Mouse (Mus musculus): Measurements from ENCODE around the gene Myo9a. TPM values are rescaled to one million over a fixed set of nuclear protein-coding genes. Genes with fewer than 3 reads are reported as not detected.

The Myo9a gene
- 0.10 and 0.49 TPM in 2 replicates for polyA plus RNA-seq (2012; ENCODE audit: insufficient read depth, low replicate concordance)

DNA sequence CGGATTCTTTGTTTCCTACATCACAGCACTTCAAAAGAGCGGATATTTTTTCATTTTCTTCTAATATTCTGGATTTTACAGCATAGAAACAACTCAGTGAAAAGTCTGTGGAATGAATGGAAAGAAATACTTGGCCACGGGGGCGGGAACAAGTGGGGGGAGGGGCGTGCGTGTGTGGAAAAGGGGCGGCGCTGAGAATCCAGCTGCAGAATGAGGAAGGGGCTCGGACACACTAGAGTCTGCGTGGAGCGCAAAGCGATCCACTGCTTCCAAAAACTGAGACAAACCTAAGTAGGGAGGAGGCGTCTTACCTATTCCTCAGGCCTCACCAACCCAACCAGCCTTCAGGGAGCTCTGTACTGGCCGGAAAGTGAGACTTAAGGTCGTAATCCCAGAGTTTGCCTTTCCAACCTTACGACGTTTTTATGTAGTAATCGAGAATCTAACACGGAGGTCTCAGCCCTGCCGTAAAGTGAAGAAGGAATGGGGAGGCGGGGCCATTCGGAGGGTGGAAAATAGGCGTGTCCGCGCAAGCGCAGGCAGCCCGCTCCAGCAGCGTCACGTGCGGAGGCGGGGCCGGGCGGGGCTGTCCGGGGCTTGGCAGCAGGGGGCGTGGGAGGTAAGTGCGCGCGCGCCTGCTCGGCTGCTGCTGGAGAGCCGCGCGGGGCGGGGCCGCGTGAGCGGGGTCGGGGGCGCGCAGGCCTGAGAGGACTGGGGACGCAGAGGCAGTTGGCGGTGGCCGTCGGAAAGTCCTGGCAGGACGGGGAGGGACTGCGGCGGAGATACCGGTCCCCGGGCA lies at the start of gene Myo9a, which contains the start of gene Senp8:
Gene Myo9a, plus strand, starts transcription at position 630 of the 799 bp plus-strand sequence.
Gene Senp8, minus strand, starts transcription at position 444 of the 799 bp plus-strand sequence.
- H3K4me3 ChIP-seq (replicated peaks): peak within 1 kb of the TSS; percentile 97
- peaks cover 21% of the 10 kb centered on the region for H3K4me1 ChIP-seq
- H3K27me3 ChIP-seq (replicated peaks): no peaks in the 10 kb centered on the region
- H3K9me3 ChIP-seq: no peaks in the 10 kb centered on the region
- no peaks in the 10 kb centered on the region for H3K36me3 ChIP-seq (replicated peaks; ENCODE audit: low read length)
- TF ChIP-seq GATA1 (IDR thresholded peaks at IDR 0.05; ENCODE audit: borderline replicate concordance, low read length) (no peak), FLI1 (IDR thresholded peaks at IDR 0.05; ENCODE audit: low read length) (no peak)

DNA sequence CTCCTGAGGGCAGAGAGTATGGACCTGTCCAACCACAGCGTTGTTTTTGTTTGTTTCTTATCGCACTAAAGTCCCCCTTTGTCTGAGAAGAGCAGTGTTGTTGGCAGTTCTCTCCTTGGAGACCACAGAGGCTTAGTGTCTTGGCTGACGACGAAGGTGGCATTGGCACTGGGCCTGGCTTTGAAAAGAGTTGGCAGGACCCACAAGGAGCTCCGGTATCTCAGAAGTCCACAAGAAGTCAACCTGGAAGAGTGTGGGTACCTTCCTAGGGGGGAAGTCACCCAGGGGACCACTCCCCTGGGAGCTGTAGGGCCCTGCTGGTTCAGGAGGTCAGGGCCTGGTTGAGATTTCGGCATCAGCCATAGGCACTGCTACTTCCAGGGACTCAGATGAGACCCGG lies 49.6 kb upstream of the Myo9a start:
- TF ChIP-seq GATA1 (IDR thresholded peaks at IDR 0.05; ENCODE audit: borderline replicate concordance, low read length) (no peak), FLI1 (IDR thresholded peaks at IDR 0.05; ENCODE audit: low read length) (no peak)
- H3K4me1 ChIP-seq: peaks cover 19% of the 10 kb centered on the region
- no peaks in the 10 kb centered on the region for H3K36me3 ChIP-seq (replicated peaks; ENCODE audit: low read length)
- H3K27me3 ChIP-seq (replicated peaks): peaks cover 36% of the 10 kb centered on the region
- H3K4me3 ChIP-seq (replicated peaks): no peak overlapping the region
- H3K9me3 ChIP-seq: no peaks in the 10 kb centered on the region

DNA sequence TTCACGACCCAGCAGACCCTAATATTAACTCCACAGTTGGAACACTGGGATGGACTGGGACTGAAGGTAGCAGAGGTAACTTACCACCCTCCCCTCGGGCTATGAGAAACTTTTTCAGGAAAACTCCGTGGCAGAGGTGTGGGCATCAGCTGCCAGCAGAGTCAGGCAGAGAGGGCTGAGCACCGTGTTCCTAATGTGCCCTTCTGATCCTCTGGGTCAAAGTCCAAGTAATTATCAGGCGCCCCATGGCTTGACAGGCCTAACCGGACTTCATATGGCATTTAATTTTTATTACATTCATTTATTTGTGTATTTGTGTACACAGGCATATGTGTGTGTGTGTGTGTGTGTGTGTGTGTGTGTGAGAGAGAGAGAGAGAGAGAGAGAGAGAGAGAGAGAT lies 47.6 kb upstream of the Myo9a start:
- H3K4me3 ChIP-seq (replicated peaks): no peak overlapping the region
- peaks cover 19% of the 10 kb centered on the region for H3K4me1 ChIP-seq
- peaks cover 36% of the 10 kb centered on the region for H3K27me3 ChIP-seq (replicated peaks)
- H3K36me3 ChIP-seq (replicated peaks; ENCODE audit: low read length): no peaks in the 10 kb centered on the region
- no peaks in the 10 kb centered on the region for H3K9me3 ChIP-seq
- TF ChIP-seq FLI1 (IDR thresholded peaks at IDR 0.05; ENCODE audit: low read length): no peak
- no peak for TF ChIP-seq GATA1 (IDR thresholded peaks at IDR 0.05; ENCODE audit: borderline replicate concordance, low read length)

DNA sequence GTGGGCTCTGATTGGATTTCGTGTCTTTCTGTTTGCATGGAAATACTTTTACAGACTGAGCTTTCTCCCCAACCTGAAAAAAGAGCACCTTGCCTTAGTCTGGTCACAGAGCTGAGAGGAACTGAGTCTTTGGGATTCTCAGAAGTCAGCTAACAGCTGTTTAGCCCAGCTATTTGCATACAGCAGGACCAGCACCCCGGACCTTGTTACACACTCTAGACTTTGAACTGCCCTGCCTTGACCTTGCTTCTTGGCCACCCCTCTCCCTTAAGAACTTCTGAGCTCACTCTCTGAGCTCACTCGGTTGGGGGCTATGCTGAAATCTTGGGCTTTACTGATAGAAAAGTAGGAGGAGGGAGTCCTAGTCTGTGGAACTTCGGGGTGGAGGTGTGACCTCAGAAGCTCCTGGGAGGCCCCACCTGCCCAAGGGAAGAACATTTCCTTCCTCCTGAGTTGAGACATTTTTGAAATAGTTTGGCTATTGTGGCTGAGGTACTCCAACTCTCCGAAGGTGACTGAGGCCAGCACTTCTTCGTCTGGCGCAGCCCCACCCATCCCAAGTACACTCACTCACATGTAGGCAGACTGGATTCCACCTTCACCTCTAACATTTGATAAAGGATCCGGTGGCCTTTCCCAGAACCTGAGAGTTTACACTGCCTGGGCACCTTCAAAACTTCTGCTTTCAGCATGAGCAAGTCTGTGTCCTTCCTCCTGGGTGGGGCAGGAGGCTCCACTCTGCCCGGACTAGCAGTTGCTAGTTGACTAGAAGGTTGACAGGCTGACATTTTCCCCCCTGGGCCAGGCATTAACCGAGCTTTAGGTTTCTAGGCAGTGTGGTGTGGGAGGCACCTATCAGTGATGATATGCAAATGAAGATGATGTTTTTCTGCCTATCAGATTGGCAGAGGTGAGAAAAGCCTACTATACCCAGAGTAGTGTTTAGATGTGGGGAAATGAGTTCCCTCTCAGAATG lies 43.6 kb upstream of the Myo9a start:
- Histone ChIP-seq H3K36me3 (replicated peaks; ENCODE audit: low read length) (no peaks in the 10 kb centered on the region), H3K9me3 (no peaks in the 10 kb centered on the region), H3K4me1 (peaks cover 8% of the 10 kb centered on the region; the same call in 1 of the 2 replicates), H3K27me3 (replicated peaks) (peaks cover 62% of the 10 kb centered on the region), H3K4me3 (replicated peaks) (no peak overlapping the region)
- TF ChIP-seq GATA1 (IDR thresholded peaks at IDR 0.05; ENCODE audit: borderline replicate concordance, low read length): no peak
- TF ChIP-seq FLI1 (IDR thresholded peaks at IDR 0.05; ENCODE audit: low read length): no peak

DNA sequence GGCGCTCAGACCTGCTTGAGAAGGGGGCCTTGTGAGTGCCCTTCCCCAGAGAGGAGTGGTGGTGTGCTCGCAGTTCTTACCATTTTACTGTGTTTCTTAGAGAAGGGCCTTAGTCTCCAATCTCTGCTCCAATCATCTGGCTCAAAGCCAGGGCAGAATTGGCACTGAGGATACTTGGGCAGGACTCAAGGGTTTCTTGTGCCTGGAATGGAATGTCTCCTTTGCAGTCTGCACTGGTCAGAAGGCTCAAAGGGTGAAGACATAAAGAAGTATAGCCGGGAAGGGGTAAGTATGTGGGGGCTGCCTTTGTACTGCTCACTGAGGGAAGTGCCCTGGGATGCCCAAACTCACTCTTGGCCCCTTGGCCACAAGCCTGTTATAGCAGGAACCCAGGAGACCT lies 41.5 kb upstream of the Myo9a start:
- Histone ChIP-seq H3K36me3 (replicated peaks; ENCODE audit: low read length) (no peaks in the 10 kb centered on the region), H3K9me3 (no peaks in the 10 kb centered on the region), H3K4me3 (replicated peaks) (no peak overlapping the region), H3K4me1 (no peaks in the 10 kb centered on the region), H3K27me3 (replicated peaks) (peaks cover 69% of the 10 kb centered on the region)
- no peak for TF ChIP-seq FLI1 (IDR thresholded peaks at IDR 0.05; ENCODE audit: low read length)
- no peak for TF ChIP-seq GATA1 (IDR thresholded peaks at IDR 0.05; ENCODE audit: borderline replicate concordance, low read length)

DNA sequence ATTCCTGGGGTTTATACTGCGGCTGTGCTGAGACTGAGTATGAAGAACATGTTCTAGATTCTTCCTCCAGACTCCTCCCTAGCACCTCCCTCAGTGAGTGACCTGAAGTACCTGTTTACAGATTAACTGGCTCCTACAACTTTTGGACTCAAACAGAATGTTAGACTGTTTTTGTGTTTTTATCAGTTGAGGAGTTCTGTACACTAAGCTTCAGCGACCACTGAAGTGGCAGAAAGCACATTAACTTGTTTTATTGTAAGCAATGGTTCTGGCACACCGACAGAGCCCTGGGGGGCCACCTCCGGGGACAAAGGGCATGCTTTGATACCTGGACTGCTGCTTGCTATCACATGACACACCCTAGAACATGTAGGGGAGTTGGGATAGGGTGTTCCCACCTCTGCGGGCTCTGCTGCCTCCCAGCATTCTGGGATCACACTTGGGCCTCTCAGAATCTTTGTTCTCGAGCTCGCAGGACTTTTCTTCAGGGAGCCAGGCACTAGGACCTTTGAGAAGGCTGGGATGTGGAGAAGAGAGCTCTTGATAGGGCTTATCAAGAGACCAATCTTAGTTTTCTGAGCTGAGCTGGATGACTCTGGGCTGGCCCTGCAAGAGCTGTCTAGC lies 34.3 kb upstream of the Myo9a start:
- Histone ChIP-seq H3K4me1 (no peaks in the 10 kb centered on the region), H3K4me3 (replicated peaks) (no peak overlapping the region), H3K9me3 (no peaks in the 10 kb centered on the region), H3K36me3 (replicated peaks; ENCODE audit: low read length) (no peaks in the 10 kb centered on the region), H3K27me3 (replicated peaks) (peaks cover 57% of the 10 kb centered on the region)
- TF ChIP-seq GATA1 (IDR thresholded peaks at IDR 0.05; ENCODE audit: borderline replicate concordance, low read length): no peak
- no peak for TF ChIP-seq FLI1 (IDR thresholded peaks at IDR 0.05; ENCODE audit: low read length)

DNA sequence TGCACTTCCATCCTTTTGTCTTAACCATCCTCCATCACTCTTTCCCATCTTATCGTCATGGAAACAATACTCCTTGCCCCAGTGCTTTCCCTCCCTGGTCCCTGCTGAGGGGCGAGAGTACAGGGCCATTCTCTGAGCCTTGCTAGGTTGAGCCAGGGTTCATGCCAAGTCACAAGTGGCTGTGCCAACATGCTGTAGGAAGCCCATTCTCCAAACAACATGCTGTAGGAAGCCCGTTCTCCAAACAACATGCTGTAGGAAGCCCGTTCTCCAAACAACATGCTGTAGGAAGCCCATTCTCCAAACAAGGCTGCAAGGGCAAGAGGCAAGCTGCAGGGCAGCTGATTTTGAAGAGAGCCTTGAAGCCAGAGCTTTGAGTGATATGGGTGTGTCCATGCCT lies 32.5 kb upstream of the Myo9a start:
- TF ChIP-seq GATA1 (IDR thresholded peaks at IDR 0.05; ENCODE audit: borderline replicate concordance, low read length) (no peak), FLI1 (IDR thresholded peaks at IDR 0.05; ENCODE audit: low read length) (no peak)
- Histone ChIP-seq H3K4me1 (peaks cover 4% of the 10 kb centered on the region), H3K36me3 (replicated peaks; ENCODE audit: low read length) (no peaks in the 10 kb centered on the region), H3K4me3 (replicated peaks) (no peak overlapping the region), H3K9me3 (no peaks in the 10 kb centered on the region), H3K27me3 (replicated peaks) (peaks cover 43% of the 10 kb centered on the region)

DNA sequence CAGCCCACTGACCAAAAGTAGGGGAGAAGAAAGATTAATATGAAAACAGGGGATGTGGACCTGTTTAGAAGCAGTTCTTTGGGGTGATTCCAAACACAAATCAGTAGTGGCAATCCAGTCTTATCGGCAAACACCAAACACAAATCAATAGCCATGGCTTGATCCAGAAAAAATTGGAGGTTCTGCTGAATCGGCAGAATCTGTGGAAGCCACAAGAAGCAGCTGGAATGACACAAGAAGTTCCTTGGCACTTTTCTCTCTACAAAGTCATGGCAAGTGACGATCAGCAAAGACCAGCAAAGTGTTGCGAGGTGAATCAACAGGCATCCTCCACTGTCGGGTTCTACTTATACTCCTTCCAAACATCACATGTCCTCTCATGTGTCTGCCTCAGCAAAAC lies 29.6 kb upstream of the Myo9a start:
- TF ChIP-seq FLI1 (IDR thresholded peaks at IDR 0.05; ENCODE audit: low read length) (no peak), GATA1 (IDR thresholded peaks at IDR 0.05; ENCODE audit: borderline replicate concordance, low read length) (no peak)
- Histone ChIP-seq H3K27me3 (replicated peaks) (peaks cover 27% of the 10 kb centered on the region), H3K36me3 (replicated peaks; ENCODE audit: low read length) (no peaks in the 10 kb centered on the region), H3K4me3 (replicated peaks) (no peak overlapping the region), H3K9me3 (no peaks in the 10 kb centered on the region), H3K4me1 (peaks cover 8% of the 10 kb centered on the region)

DNA sequence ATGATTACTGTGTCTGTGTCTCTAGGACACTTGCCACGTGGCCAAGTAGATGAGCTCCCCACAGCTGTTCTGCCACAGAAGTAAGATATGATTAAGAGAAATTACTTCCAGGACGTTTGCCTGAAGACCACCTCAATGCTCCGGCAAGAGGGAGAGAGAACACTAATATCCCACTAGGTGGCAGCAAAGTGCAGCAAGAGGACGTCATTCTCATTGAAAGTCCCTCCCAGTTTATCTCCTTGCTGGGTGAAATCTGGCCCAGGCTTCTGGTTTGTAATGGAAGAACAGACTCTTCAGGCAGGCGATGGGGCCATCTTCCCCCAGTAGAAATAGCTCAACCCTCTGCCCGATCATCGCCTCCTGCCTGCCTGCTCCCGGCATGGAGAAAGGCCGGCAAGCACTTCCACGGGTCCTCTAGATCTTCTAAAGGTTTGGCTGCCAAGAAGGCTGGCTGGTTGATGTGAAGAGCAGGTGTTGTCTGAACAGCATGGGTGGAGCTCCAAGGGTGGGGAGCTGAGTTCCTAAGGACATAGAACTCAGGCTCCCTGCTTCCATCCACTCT lies 27.5 kb upstream of the Myo9a start:
- no peaks in the 10 kb centered on the region for H3K36me3 ChIP-seq (replicated peaks; ENCODE audit: low read length)
- H3K9me3 ChIP-seq: no peaks in the 10 kb centered on the region
- peaks cover 17% of the 10 kb centered on the region for H3K27me3 ChIP-seq (replicated peaks)
- H3K4me1 ChIP-seq: peaks cover 21% of the 10 kb centered on the region
- no peak overlapping the region for H3K4me3 ChIP-seq (replicated peaks)
- no peak for TF ChIP-seq FLI1 (IDR thresholded peaks at IDR 0.05; ENCODE audit: low read length)
- TF ChIP-seq GATA1 (IDR thresholded peaks at IDR 0.05; ENCODE audit: borderline replicate concordance, low read length): no peak
